Mouse (Mus musculus): ENCODE data around the gene Ndufc2. TPM values are rescaled to one million over a fixed set of nuclear protein-coding genes. Genes with fewer than 3 reads are reported as not detected.

Ndufc2 gene
- polyA plus RNA-seq, 1 experiment from 2014 or later = 352 TPM

DNA sequence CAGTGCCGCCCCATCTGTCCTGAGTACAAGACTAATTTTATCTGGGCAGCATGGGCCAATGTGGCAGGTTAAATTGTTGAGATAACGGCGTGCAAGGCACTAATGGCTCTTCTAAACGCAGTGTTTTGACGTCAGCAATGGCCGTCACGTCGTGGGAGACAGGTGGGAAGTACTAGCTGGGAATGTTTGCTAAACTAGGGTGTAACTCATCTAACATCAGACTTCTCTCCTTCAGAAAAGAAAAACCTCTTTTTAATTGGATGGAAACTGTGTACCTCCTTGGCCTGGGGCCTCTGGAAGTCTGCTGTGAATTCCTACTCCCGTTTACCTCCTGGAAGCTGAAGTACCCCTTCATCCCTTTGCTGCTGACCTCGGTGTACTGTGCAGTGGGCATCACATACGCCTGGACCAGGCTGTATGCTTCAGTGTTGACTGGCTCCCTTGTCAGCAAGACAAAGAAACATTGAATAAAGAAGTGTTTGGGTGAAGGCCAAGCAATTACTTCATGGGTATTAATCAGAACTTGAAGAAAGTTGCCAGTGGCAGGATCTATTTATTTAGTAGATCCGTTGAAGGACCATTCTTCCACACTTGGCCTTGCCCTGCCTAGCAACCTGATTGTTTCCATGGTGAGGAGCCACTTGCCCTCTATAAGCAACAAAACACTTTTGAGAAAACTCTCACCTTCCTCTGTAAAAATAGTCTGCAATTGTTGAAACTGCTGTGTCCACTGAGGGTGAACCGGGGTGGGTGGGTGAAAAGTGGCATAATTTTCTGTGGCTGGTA is 8.3 kb upstream of the Ndufc2 start:
- no peak for ATAC-seq (ENCODE audit: insufficient number of reproducible peaks, insufficient read depth, low FRiP score, low TSS enrichment)
- peaks cover 54% of the 10 kb centered on the region for H3K36me3 ChIP-seq
- H3K4me2 ChIP-seq (replicated peaks) = no peak overlapping the region
- no peaks in the 10 kb centered on the region for H3K27me3 ChIP-seq
- no peaks in the 10 kb centered on the region for H3K4me1 ChIP-seq
- no peak overlapping the region for H3K9ac ChIP-seq
- H3K9me3 ChIP-seq = no peaks in the 10 kb centered on the region
- no peak overlapping the region for H3K4me3 ChIP-seq
- no peak overlapping the region for H3K27ac ChIP-seq
- WGBS = 91% methylated on average over 13 of the region's 13 CpGs

DNA sequence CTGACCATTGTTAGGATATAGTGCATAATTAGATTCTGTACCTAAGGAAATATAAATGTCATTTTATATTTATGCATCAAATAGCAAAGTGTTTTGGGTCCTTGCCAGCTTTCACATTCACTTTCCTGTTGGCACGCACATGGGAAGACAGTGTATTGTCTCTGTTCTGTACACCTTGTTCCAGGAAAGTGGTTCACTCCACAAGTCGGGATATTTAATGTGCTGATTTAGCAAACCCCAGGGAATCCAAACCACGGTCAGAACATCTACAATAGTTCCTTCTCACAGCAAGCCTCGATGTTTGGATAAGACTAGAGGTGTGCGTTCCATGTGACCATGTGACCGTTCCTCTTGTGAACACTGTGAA is 7.7 kb upstream of the Ndufc2 start:
- Histone ChIP-seq H3K36me3 (peaks cover 48% of the 10 kb centered on the region), H3K9ac (no peak overlapping the region), H3K4me1 (no peaks in the 10 kb centered on the region), H3K27ac (no peak overlapping the region), H3K9me3 (no peaks in the 10 kb centered on the region), H3K4me3 (no peak overlapping the region), H3K27me3 (no peaks in the 10 kb centered on the region), H3K4me2 (replicated peaks) (no peak overlapping the region)
- 89% methylated on average over 6 of the region's 6 CpGs for WGBS
- ATAC-seq (ENCODE audit: insufficient number of reproducible peaks, insufficient read depth, low FRiP score, low TSS enrichment) = no peak

DNA sequence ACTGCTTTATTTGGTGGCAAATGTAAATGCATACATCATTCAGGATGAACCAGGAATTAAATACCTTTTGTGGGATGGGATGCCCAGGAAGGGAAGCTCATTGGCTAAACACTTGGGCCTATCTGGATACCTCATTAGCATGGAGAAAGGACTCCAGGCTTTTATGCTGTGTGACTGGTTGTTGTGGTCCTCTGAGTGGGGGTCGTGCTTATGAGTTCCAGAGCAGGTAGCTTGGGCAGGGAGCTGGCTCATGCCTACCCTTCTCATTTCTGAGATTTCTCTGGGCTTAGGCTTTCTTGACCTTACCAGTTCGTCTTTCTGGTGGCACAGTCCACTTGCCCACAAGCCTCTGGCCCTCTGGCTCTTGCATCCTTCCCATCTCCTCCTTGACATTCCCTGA is 5.4 kb upstream of the Ndufc2 start:
- no peaks in the 10 kb centered on the region for H3K4me1 ChIP-seq
- no peak overlapping the region for H3K4me2 ChIP-seq (replicated peaks)
- no peaks in the 10 kb centered on the region for H3K27me3 ChIP-seq
- no peak for ATAC-seq (ENCODE audit: insufficient number of reproducible peaks, insufficient read depth, low FRiP score, low TSS enrichment)
- no peaks in the 10 kb centered on the region for H3K9me3 ChIP-seq
- H3K27ac ChIP-seq = no peak overlapping the region
- no peak overlapping the region for H3K4me3 ChIP-seq
- H3K36me3 ChIP-seq = peaks cover 32% of the 10 kb centered on the region
- 0 out of 2 replicates have a peak overlapping the region, but pooled peaks have one; percentile 16 for H3K9ac ChIP-seq
- WGBS = 94% methylated on average over 2 of the region's 2 CpGs

DNA sequence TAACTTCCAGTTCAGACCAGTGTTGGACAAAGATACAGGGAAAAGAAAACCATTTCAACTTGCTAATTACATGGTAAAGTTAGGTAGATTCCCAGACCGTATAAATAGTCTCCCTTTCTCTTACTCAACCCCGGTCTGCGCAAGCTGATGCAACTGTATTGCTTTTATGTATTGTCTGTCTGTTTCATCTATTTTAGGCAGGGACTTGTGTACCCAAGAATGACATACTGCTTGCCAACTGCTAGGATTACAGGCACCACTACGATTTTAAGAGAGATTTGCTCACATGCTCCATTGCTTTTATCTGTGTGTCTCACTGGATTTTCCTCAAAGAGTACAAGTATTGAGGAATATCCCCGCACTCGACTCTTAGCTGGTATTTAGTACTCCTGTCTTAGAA is 860 bp upstream of the Ndufc2 start:
- peaks cover 11% of the 10 kb centered on the region for H3K4me1 ChIP-seq
- no peak overlapping the region for H3K27ac ChIP-seq
- H3K9ac ChIP-seq = no peak overlapping the region
- no peaks in the 10 kb centered on the region; the same call in 1 of the 2 replicates for H3K36me3 ChIP-seq
- H3K9me3 ChIP-seq = peaks cover 4% of the 10 kb centered on the region; the same call in 1 of the 2 replicates
- H3K4me2 ChIP-seq (replicated peaks) = no peak overlapping the region
- no peaks in the 10 kb centered on the region for H3K27me3 ChIP-seq
- no peak for ATAC-seq (ENCODE audit: insufficient number of reproducible peaks, insufficient read depth, low FRiP score, low TSS enrichment)
- no peak overlapping the region for H3K4me3 ChIP-seq
- 92% methylated on average over 6 of the region's 6 CpGs for WGBS

DNA sequence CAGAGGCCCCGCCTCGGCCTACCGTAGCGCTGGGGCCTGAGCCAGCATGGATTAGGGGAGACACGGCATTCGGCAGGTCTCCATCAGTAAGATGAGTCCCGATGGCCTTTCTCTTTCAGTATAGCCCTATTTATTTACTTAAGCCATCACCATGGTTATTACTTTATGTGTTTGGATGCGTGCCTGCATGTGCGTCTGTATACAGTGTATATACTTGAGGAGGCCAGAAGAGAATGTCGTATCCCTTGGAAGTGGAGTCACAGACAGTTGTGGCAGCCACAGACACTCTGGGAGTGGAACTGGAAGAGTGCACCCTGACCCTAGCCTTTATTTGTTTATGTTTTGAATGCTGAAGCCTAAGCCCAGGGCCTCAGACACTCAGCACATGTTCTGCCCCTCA is 7.3 kb downstream of the Ndufc2 start:
- no peaks in the 10 kb centered on the region for H3K4me1 ChIP-seq
- no peak overlapping the region for H3K27ac ChIP-seq
- peaks cover 4% of the 10 kb centered on the region; the same call in 1 of the 2 replicates for H3K9me3 ChIP-seq
- H3K36me3 ChIP-seq = peaks cover 36% of the 10 kb centered on the region
- no peak overlapping the region for H3K4me2 ChIP-seq (replicated peaks)
- 88% methylated on average over 10 of the region's 10 CpGs for WGBS
- H3K27me3 ChIP-seq = no peaks in the 10 kb centered on the region
- H3K4me3 ChIP-seq = no peak overlapping the region
- no peak for ATAC-seq (ENCODE audit: insufficient number of reproducible peaks, insufficient read depth, low FRiP score, low TSS enrichment)
- H3K9ac ChIP-seq = no peak overlapping the region

DNA sequence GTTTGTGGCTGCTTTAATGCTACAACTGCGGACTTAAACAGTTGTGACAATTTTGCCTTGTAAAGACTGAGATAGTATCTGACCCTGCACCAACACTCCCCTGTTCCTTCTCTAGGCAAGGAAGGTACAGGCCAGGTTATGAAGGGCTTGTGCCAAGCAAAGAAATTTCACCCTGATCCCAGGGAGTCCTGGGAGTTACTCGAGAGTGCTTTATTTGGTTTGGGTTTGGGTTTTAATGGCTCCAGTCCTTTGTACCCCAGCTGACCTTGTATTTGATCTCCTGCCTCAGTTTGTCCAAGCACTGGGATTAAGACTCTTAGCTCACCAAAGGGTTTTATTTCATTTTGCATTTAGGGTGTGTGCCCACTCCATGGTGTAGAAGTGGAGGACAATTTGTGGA is 11.3 kb downstream of the Ndufc2 start:
- 0 out of 2 replicates have a peak, but pooled peaks cover 4% of the 10 kb centered on the region for H3K4me1 ChIP-seq
- H3K36me3 ChIP-seq = peaks cover 39% of the 10 kb centered on the region
- no peak overlapping the region for H3K27ac ChIP-seq
- H3K4me3 ChIP-seq = no peak overlapping the region
- 94% methylated on average over 2 of the region's 2 CpGs for WGBS
- H3K4me2 ChIP-seq (replicated peaks) = no peak overlapping the region
- no peaks in the 10 kb centered on the region for H3K9me3 ChIP-seq
- ATAC-seq (ENCODE audit: insufficient number of reproducible peaks, insufficient read depth, low FRiP score, low TSS enrichment) = no peak
- H3K27me3 ChIP-seq = no peaks in the 10 kb centered on the region
- no peak overlapping the region for H3K9ac ChIP-seq

DNA sequence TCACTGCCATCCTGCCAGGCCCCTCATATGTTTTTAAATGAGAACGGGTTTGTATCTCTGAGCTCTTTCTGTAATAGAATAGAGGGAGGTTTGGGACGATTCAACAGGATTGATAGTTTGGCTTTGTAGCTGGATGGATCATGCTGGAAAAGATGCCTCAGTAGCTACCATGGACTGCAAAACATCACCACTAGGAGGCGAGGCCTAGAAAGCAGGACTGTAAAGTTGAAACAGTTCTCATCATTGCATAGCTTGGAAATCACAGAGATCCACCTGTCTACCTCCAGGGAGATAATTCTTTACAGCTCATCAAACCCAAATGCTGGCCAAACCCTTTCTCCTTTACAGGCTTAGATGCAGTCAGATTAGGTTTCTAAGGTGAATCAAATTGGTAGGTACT is 11.8 kb downstream of the Ndufc2 start:
- 74% methylated on average over 3 of the region's 3 CpGs for WGBS
- Histone ChIP-seq H3K9me3 (no peaks in the 10 kb centered on the region), H3K27ac (no peak overlapping the region), H3K36me3 (peaks cover 39% of the 10 kb centered on the region), H3K4me3 (no peak overlapping the region), H3K27me3 (no peaks in the 10 kb centered on the region), H3K4me1 (0 out of 2 replicates have a peak, but pooled peaks cover 4% of the 10 kb centered on the region), H3K9ac (no peak overlapping the region), H3K4me2 (replicated peaks) (no peak overlapping the region)
- no peak for ATAC-seq (ENCODE audit: insufficient number of reproducible peaks, insufficient read depth, low FRiP score, low TSS enrichment)

DNA sequence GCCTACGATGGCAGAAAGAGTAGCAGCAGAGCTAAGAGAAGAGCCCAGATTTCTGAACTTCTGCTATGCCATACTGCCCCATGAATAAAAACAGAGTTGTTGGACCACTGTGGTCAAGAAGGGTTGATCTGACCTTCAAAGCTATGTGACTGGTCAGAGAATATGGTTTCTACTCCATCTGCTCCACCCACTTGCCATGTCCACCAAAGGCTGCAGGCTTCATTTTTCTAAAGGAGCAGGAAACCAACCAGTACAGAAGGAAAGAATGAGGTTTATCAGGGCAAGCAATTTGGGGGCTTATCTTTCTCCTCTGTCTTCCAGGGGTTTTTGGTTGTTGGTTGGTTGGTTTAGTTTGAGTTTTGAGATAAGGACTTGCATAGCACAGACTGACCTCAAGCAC is 14.2 kb downstream of the Ndufc2 start:
- Histone ChIP-seq H3K4me2 (replicated peaks) (no peak overlapping the region), H3K36me3 (peaks cover 21% of the 10 kb centered on the region), H3K4me1 (0 out of 2 replicates have a peak, but pooled peaks cover 4% of the 10 kb centered on the region), H3K9ac (no peak overlapping the region), H3K27me3 (no peaks in the 10 kb centered on the region), H3K4me3 (no peak overlapping the region), H3K27ac (no peak overlapping the region), H3K9me3 (no peaks in the 10 kb centered on the region)
- 100% methylated on average over 1 of the region's 1 CpGs for WGBS
- no peak for ATAC-seq (ENCODE audit: insufficient number of reproducible peaks, insufficient read depth, low FRiP score, low TSS enrichment)

DNA sequence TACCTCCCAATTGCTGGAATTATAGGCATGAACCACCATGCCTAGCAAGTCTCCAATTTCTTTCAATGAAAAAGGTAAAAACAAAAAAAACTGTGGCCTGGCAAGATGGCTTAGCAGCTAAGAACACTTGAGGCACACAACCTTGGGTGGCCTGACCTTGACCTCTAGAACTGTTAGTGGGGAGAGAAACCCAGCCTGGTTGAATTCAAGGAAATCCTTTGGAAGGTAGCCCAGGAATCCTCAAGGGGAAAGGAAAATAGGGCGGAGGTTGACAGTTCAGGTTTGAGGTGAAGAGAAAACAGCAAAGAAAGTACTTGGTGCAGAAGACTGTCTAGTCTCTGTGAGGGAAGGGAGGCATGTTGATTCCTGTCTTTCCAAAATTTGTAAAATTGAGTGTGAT is 14.6 kb downstream of the Ndufc2 start:
- H3K36me3 ChIP-seq = peaks cover 17% of the 10 kb centered on the region
- no peak overlapping the region for H3K27ac ChIP-seq
- H3K9me3 ChIP-seq = no peaks in the 10 kb centered on the region
- no peak overlapping the region for H3K4me2 ChIP-seq (replicated peaks)
- no peaks in the 10 kb centered on the region for H3K27me3 ChIP-seq
- 93% methylated on average over 1 of the region's 1 CpGs for WGBS
- H3K9ac ChIP-seq = no peak overlapping the region
- no peak for ATAC-seq (ENCODE audit: insufficient number of reproducible peaks, insufficient read depth, low FRiP score, low TSS enrichment)
- H3K4me3 ChIP-seq = no peak overlapping the region
- H3K4me1 ChIP-seq = 0 out of 2 replicates have a peak, but pooled peaks cover 4% of the 10 kb centered on the region

DNA sequence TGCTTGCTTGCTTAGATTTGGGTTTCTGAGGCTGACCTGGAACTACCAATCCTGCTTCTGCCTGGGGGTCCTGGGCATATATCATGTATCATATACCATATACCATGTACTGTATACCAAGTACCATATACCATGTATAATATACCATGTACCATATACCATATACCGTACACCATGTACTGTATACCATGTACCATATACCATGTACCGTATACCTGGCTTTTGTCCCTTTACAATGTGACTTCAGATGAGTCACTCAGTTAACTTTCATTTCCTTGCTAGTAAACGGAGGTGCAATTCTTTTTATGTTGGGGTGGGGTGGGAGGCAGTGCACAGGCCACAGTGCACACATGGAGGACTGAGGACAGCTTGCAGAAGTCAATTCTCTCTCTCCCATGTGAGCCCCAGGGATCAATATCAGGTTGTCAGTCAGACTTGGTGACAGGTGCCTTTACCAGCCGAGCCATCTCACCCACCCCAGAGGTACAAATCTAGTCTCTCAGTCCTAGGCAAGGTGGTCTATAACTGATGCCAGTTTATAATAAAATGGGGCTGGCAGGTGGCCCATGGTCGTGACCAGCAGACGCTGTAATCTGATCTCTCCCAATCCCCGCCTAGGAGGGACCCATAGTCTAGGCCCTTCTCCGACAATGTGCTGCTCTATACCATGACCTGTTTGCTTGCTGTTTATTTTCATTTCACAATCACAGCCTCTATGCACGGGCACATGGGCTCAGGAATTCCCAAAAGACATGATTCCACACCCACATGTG is 15.3 kb downstream of the Ndufc2 start:
- Histone ChIP-seq H3K9ac (no peak overlapping the region), H3K36me3 (peaks cover 11% of the 10 kb centered on the region), H3K4me2 (replicated peaks) (no peak overlapping the region), H3K27ac (no peak overlapping the region), H3K4me1 (0 out of 2 replicates have a peak, but pooled peaks cover 4% of the 10 kb centered on the region), H3K27me3 (no peaks in the 10 kb centered on the region), H3K9me3 (no peaks in the 10 kb centered on the region), H3K4me3 (no peak overlapping the region)
- WGBS = 48% methylated on average over 9 of the region's 9 CpGs
- no peak for ATAC-seq (ENCODE audit: insufficient number of reproducible peaks, insufficient read depth, low FRiP score, low TSS enrichment)

DNA sequence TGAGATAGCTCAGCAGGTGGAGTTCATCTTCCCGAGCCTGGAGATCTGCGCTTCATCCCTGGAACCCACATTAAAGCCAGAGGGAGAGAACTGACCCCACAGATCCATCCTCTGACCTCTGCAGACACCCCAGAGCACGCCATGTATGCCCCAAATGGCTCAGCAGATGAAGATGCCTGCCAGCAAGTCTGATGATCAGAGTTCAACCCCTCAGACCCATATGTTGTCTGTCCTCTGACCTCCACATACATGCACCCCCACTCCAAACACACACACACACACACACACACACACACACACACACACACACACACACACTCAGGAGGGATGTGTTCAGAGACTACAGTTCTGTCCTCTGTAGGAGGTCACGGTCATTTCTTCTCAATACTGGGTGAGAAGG is 16.7 kb downstream of the Ndufc2 start:
- no peak overlapping the region for H3K4me3 ChIP-seq
- 70% methylated on average over 4 of the region's 4 CpGs for WGBS
- H3K27ac ChIP-seq = no peak overlapping the region
- peaks cover 3% of the 10 kb centered on the region; the same call in 1 of the 2 replicates for H3K36me3 ChIP-seq
- ATAC-seq (ENCODE audit: insufficient number of reproducible peaks, insufficient read depth, low FRiP score, low TSS enrichment) = no peak
- 0 out of 2 replicates have a peak, but pooled peaks cover 4% of the 10 kb centered on the region for H3K4me1 ChIP-seq
- H3K9me3 ChIP-seq = no peaks in the 10 kb centered on the region
- no peak overlapping the region for H3K4me2 ChIP-seq (replicated peaks)
- no peaks in the 10 kb centered on the region for H3K27me3 ChIP-seq
- H3K9ac ChIP-seq = no peak overlapping the region
